ENCODE assay signal across 10 mouse cellular contexts in genomic region chr11:117989926-117990325, GRCm38 (mm10). TPM values are rescaled to one million over a fixed set of nuclear protein-coding genes. Genes with fewer than 3 reads are reported as not detected.
DNase-seq lines count a peak whose midpoint lies in the region; ATAC-seq and TF ChIP-seq lines count a peak whose summit lies in the region.
"Had no signal": no experiment of that assay in that cellular context is flagged by ENCODE, and none has a peak within 500 bp of the region (broad histone marks: within the 10 kb centered on the region; RNA-seq: fewer than 3 reads in every experiment).

No protein-coding gene starts in this region.

- peak overlapping the region; percentile 53 for H3K9ac ChIP-seq in liver, postnatal 0 days (replicated peaks)

- peak overlapping the region; percentile 59 for H3K4me2 ChIP-seq in liver, postnatal 0 days (ENCODE audit: low read depth, low read length)

- 22% methylated on average over 10 of the region's 10 CpGs for WGBS in lung, adult 2 months
- WGBS in liver, postnatal 0 days (ENCODE audit: insufficient replicate concordance): 22% methylated on average over 10 of the region's 10 CpGs

- no peaks in the 10 kb centered on the region for H3K27me3 ChIP-seq in liver, postnatal 0 days (ENCODE audit: insufficient read depth, low read length)

- peak overlapping the region; percentile 81 for H3K27ac ChIP-seq in liver, postnatal 0 days (ENCODE audit: low read depth)

- H3K4me3 ChIP-seq in lung, adult 2 months (replicated peaks; ENCODE audit: extremely low read depth, low read depth, low read length): no peak overlapping the region
- peak overlapping the region; percentile 11; the same call in 1 of the 2 replicates for H3K4me3 ChIP-seq in liver, postnatal 0 days (ENCODE audit: low read depth, low read length)

- TF ChIP-seq CTCF in lung, adult 2 months (IDR thresholded peaks at IDR 0.05; ENCODE audit: insufficient read depth, low read length): peak; percentile 41; the same call in 1 of the 2 replicates
- peak; percentile 47 for TF ChIP-seq CTCF in liver, postnatal 0 days (IDR thresholded peaks at IDR 0.05; ENCODE audit: low read depth)

- no peak for TF ChIP-seq EP300 in liver, postnatal 0 days (IDR thresholded peaks at IDR 0.05; ENCODE audit: low read depth)

- no peak for ATAC-seq in liver, postnatal 0 days
- no peak for ATAC-seq in cerebellum, adult (ENCODE audit: insufficient number of reproducible peaks, low FRiP score, low TSS enrichment)
- ATAC-seq in megakaryocyte progenitor cell, adult 5-6 weeks (replicated peaks; ENCODE audit: poor library complexity): no peak

- H3K36me3 ChIP-seq in liver, postnatal 0 days (replicated peaks; ENCODE audit: insufficient read depth, low read length): 0 out of 2 replicates have a peak, but pooled peaks cover 2% of the 10 kb centered on the region

- TF ChIP-seq POLR2A in lung, adult 2 months (IDR thresholded peaks at IDR 0.05; ENCODE audit: borderline replicate concordance, extremely low read depth, low read depth, low read length): no peak

- no peaks in the 10 kb centered on the region for H3K9me3 ChIP-seq in liver, postnatal 0 days (ENCODE audit: low read length)

- peak; percentile 72 for DNase-seq in adrenal gland, adult 2 months
- no peak for DNase-seq in adrenal gland, adult 8-10 months
- no peak for DNase-seq in lung, adult 2 months
- DNase-seq in lung, postnatal 36 days: no peak
- DNase-seq in adrenal gland, postnatal 36 days: peak; percentile 57 to 62
- no peak for DNase-seq in liver, postnatal 0 days
- DNase-seq: cerebellum, postnatal 14 days; right cerebral cortex, postnatal 4 days had no signal

- peaks cover 52% of the 10 kb centered on the region for H3K4me1 ChIP-seq in lung, adult 2 months (ENCODE audit: control insufficient read depth, insufficient read depth, low read length)
- H3K4me1 ChIP-seq in liver, postnatal 0 days (ENCODE audit: insufficient read depth): peaks cover 78% of the 10 kb centered on the region

RNA-seq across cellular contexts. Expression of gene Pgs1, which starts 3.8 kb away (rescaled TPM):
- total RNA-seq in adrenal gland, adult 2 months (2021): 10 to 100 TPM; 53.9 to 54.5 TPM
- 99.4 and 165 TPM in 2 replicates for polyA plus RNA-seq in adrenal gland, adult 2 months (2012; rRNA removed)
- total RNA-seq in adrenal gland, adult 8-10 months (2022): 10 to 100 TPM; 52.7 to 76.9 (median 68.2) TPM
- polyA plus RNA-seq in lung, adult 2 months (2012; rRNA removed): 83.2 and 104 TPM in 2 replicates
- total RNA-seq in adrenal gland, postnatal 36 days (2021): 10 to 100 TPM; 54.7 to 58.7 TPM
- polyA plus RNA-seq in liver, postnatal 0 days (2015; fragmentation: Nextera tagmentation; extraction: Ambion mirVana): 9.1 and 10.1 TPM in 2 replicates
- 13.0 and 14.7 TPM in 2 replicates for total RNA-seq in megakaryocyte progenitor cell, adult 5-6 weeks (2015)
- total RNA-seq in megakaryocyte progenitor cell, adult 5-6 weeks (2017): 15.6 and 18.7 TPM in 2 replicates

RNA-seq across cellular contexts. Expression of gene Socs3, which starts 20.1 kb away (rescaled TPM):
- 1 to 10 TPM; 3.2 to 6.9 TPM for total RNA-seq in adrenal gland, adult 2 months (2021)
- 14.1 and 14.8 TPM in 2 replicates for polyA plus RNA-seq in adrenal gland, adult 2 months (2012; rRNA removed)
- 10 to 100 TPM in 1 of 4 experiments, 1 to 10 TPM in 3; 4.4 to 14.6 (median 5.4) TPM for total RNA-seq in adrenal gland, adult 8-10 months (2022)
- polyA plus RNA-seq in lung, adult 2 months (2012; rRNA removed): 32.1 and 40.6 TPM in 2 replicates
- 10 to 100 TPM in 1 of 2 experiments, 1 to 10 TPM in 1; 6.6 to 17.5 TPM for total RNA-seq in adrenal gland, postnatal 36 days (2021)
- 3.5 and 5.8 TPM in 2 replicates for polyA plus RNA-seq in liver, postnatal 0 days (2015; fragmentation: Nextera tagmentation; extraction: Ambion mirVana)
- total RNA-seq in megakaryocyte progenitor cell, adult 5-6 weeks (2015): 0.76 and 0.96 TPM in 2 replicates
- total RNA-seq in megakaryocyte progenitor cell, adult 5-6 weeks (2017): 0.79 and 1.1 TPM in 2 replicates

Comparison
In these comparisons a context has a peak if more than half of its experiments do, and no peak if none do; other contexts are left out.
1. DNase-seq: peak in adrenal gland, adult 2 months (single experiment) and adrenal gland, postnatal 36 days (2 of 2); none in adrenal gland, adult 8-10 months (single experiment), lung, adult 2 months (single experiment), lung, postnatal 36 days (single experiment) and liver, postnatal 0 days (single experiment).